Mouse (Mus musculus): ENCODE measurements at regions not wholly inside any gene's neighbourhood (a gene's known extent, or its start where the extent isn't known, plus 50 kb on each side); places are given as distances from the start of the nearest gene placed in this dataset.

DNA sequence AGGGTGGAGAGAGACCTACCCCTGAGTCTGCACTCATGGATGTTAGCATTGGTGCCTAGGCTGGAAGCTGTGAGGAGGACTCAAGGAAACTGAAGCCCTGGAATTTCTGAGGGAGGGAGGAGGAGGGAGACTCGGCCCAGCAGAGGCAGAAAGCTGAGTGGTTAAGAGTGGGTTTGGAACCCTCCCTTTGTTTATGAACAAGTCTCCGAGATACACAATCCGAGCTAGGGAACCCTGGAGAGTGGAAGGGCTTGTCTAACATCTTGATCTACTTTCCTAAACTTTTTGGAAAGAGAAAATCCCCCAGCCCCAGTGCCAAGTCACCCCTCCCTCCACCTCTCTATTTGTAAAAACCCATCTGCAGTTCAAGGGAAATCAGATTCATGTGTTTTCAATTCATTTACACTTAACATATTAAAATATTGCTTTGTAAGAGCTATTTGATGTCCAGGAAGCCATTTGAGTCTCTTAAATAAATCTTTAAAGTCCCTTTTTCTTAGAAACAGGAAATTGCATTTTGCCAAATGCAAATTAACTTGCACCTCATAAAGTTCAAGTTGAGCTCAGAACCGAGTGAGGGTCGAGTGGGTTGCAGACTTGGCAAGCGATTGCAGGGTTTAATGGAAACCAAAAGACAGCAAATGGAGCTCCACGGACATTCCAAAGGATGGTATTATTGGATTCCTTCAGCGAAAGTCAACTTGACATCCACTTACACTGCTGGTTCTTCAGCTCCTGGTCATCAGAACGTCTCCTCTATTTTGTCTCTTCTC, 113.1 kb downstream of the En1 start:
- TF ChIP-seq CTCF (IDR thresholded peaks at IDR 0.05; ENCODE audit: control insufficient read depth, insufficient read depth, low read length) (no peak), POLR2A (IDR thresholded peaks at IDR 0.05; ENCODE audit: borderline replicate concordance, control insufficient read depth, low read depth, low read length) (no peak)
- H3K4me3 ChIP-seq (replicated peaks; ENCODE audit: control insufficient read depth, low read depth, low read length) = no peak overlapping the region
- no peaks in the 10 kb centered on the region for H3K4me1 ChIP-seq (ENCODE audit: control insufficient read depth, insufficient read depth, low read length)
- H3K27ac ChIP-seq (ENCODE audit: control insufficient read depth, insufficient read depth, low read depth, low read length, poor library complexity) = no peak overlapping the region
- 63% methylated on average over 9 of the region's 9 CpGs for WGBS

- Histone ChIP-seq H3K4me3 (replicated peaks; ENCODE audit: control insufficient read depth, low read depth, low read length) (no peak overlapping the region), H3K4me1 (ENCODE audit: control insufficient read depth, insufficient read depth, low read length) (no peaks in the 10 kb centered on the region), H3K27ac (ENCODE audit: control insufficient read depth, insufficient read depth, low read depth, low read length, poor library complexity) (no peak overlapping the region)
- WGBS = 85% methylated on average over 7 of the region's 7 CpGs
- TF ChIP-seq CTCF (IDR thresholded peaks at IDR 0.05; ENCODE audit: control insufficient read depth, insufficient read depth, low read length) (no peak), POLR2A (IDR thresholded peaks at IDR 0.05; ENCODE audit: borderline replicate concordance, control insufficient read depth, low read depth, low read length) (no peak)
These were observed 124.6 kb downstream of the En1 start for GRCm38 (mm10) chr1:120726777-120727176.

- 79% methylated on average over 8 of the region's 8 CpGs for WGBS
- Histone ChIP-seq H3K4me3 (replicated peaks; ENCODE audit: control insufficient read depth, low read depth, low read length) (no peak overlapping the region), H3K4me1 (ENCODE audit: control insufficient read depth, insufficient read depth, low read length) (no peaks in the 10 kb centered on the region), H3K27ac (ENCODE audit: control insufficient read depth, insufficient read depth, low read depth, low read length, poor library complexity) (no peak overlapping the region)
- no peak for TF ChIP-seq POLR2A (IDR thresholded peaks at IDR 0.05; ENCODE audit: borderline replicate concordance, control insufficient read depth, low read depth, low read length)
- no peak for TF ChIP-seq CTCF (IDR thresholded peaks at IDR 0.05; ENCODE audit: control insufficient read depth, insufficient read depth, low read length)
These were observed 125.2 kb downstream of the En1 start for GRCm38 (mm10) chr1:120727427-120727826.

GRCm38 (mm10) chr1:120732003-120732402, 129.8 kb downstream of the En1 start:
- TF ChIP-seq POLR2A (IDR thresholded peaks at IDR 0.05; ENCODE audit: borderline replicate concordance, control insufficient read depth, low read depth, low read length) (no peak), CTCF (IDR thresholded peaks at IDR 0.05; ENCODE audit: control insufficient read depth, insufficient read depth, low read length) (no peak)
- no peak overlapping the region for H3K27ac ChIP-seq (ENCODE audit: control insufficient read depth, insufficient read depth, low read depth, low read length, poor library complexity)
- no peaks in the 10 kb centered on the region for H3K4me1 ChIP-seq (ENCODE audit: control insufficient read depth, insufficient read depth, low read length)
- WGBS = 48% methylated on average over 1 of the region's 1 CpGs
- H3K4me3 ChIP-seq (replicated peaks; ENCODE audit: control insufficient read depth, low read depth, low read length) = no peak overlapping the region

GRCm38 (mm10) chr1:120733683-120734082, 131.5 kb downstream of the En1 start:
- WGBS = 77% methylated on average over 5 of the region's 5 CpGs
- Histone ChIP-seq H3K4me3 (replicated peaks; ENCODE audit: control insufficient read depth, low read depth, low read length) (no peak overlapping the region), H3K27ac (ENCODE audit: control insufficient read depth, insufficient read depth, low read depth, low read length, poor library complexity) (no peak overlapping the region), H3K4me1 (ENCODE audit: control insufficient read depth, insufficient read depth, low read length) (no peaks in the 10 kb centered on the region)
- TF ChIP-seq POLR2A (IDR thresholded peaks at IDR 0.05; ENCODE audit: borderline replicate concordance, control insufficient read depth, low read depth, low read length) (no peak), CTCF (IDR thresholded peaks at IDR 0.05; ENCODE audit: control insufficient read depth, insufficient read depth, low read length) (no peak)

GRCm38 (mm10) chr1:120734846-120735245, 132.6 kb downstream of the En1 start:
- H3K4me1 ChIP-seq (ENCODE audit: control insufficient read depth, insufficient read depth, low read length) = no peaks in the 10 kb centered on the region
- H3K27ac ChIP-seq (ENCODE audit: control insufficient read depth, insufficient read depth, low read depth, low read length, poor library complexity) = no peak overlapping the region
- TF ChIP-seq POLR2A (IDR thresholded peaks at IDR 0.05; ENCODE audit: borderline replicate concordance, control insufficient read depth, low read depth, low read length) = no peak
- H3K4me3 ChIP-seq (replicated peaks; ENCODE audit: control insufficient read depth, low read depth, low read length) = no peak overlapping the region

- Histone ChIP-seq H3K27ac (ENCODE audit: control insufficient read depth, insufficient read depth, low read depth, low read length, poor library complexity) (no peak overlapping the region), H3K4me3 (replicated peaks; ENCODE audit: control insufficient read depth, low read depth, low read length) (no peak overlapping the region), H3K4me1 (ENCODE audit: control insufficient read depth, insufficient read depth, low read length) (no peaks in the 10 kb centered on the region)
- no peak for TF ChIP-seq POLR2A (IDR thresholded peaks at IDR 0.05; ENCODE audit: borderline replicate concordance, control insufficient read depth, low read depth, low read length)
- TF ChIP-seq CTCF (IDR thresholded peaks at IDR 0.05; ENCODE audit: control insufficient read depth, insufficient read depth, low read length) = no peak
- 56% methylated on average over 6 of the region's 6 CpGs for WGBS
These were observed 137.3 kb downstream of the En1 start for GRCm38 (mm10) chr1:120739499-120739898.

- Histone ChIP-seq H3K27ac (ENCODE audit: control insufficient read depth, insufficient read depth, low read depth, low read length, poor library complexity) (no peak overlapping the region), H3K4me3 (replicated peaks; ENCODE audit: control insufficient read depth, low read depth, low read length) (no peak overlapping the region), H3K4me1 (ENCODE audit: control insufficient read depth, insufficient read depth, low read length) (no peaks in the 10 kb centered on the region)
- TF ChIP-seq CTCF (IDR thresholded peaks at IDR 0.05; ENCODE audit: control insufficient read depth, insufficient read depth, low read length) = no peak
- no peak for TF ChIP-seq POLR2A (IDR thresholded peaks at IDR 0.05; ENCODE audit: borderline replicate concordance, control insufficient read depth, low read depth, low read length)
- whole genome bisulfite sequencing = 79% methylated on average over 16 of the region's 16 CpGs
These were observed 139.0 kb downstream of the En1 start for GRCm38 (mm10) chr1:120741091-120741740.

Measured in bone marrow, adult 2 months (tissue).